Mouse (Mus musculus) liver, adult 2 months (tissue): ENCODE results near the gene Ndufa7. TPM values are rescaled to one million over a fixed set of nuclear protein-coding genes. Genes with fewer than 3 reads are reported as not detected.
"Not testable (repeated sequence)": the region's sequence is repeated elsewhere in the genome, so short reads cannot be mapped to it uniquely, and the experiment has no call there.

Experiments
- DNase-seq: peaks from one replicate; pipeline ENCODE4 v3.0.0-alpha.2; 2011; ENCODE audit warnings: low read depth, low spot score; ENCODE audit errors: extremely low read depth
- H3K27ac ChIP-seq: fragments of 200-500 bp; replicated peaks from 2 replicates; pipeline ENCODE4 v1.5.1; 2012; ENCODE audit warnings: low read depth, mild to moderate bottlenecking, control low read depth, inconsistent platforms, low read length; ENCODE audit not compliant: insufficient read depth
- H3K27me3 ChIP-seq: fragments of 200-500 bp; 2 replicates; pipeline ENCODE4 v1.6.1; 2012; ENCODE audit warnings: mild to moderate bottlenecking, moderate library complexity, low read length, inconsistent platforms; ENCODE audit not compliant: control insufficient read depth, insufficient read depth
- H3K36me3 ChIP-seq: fragments of 200-500 bp; 2 replicates; pipeline ENCODE4 v1.6.1; 2012; ENCODE audit warnings: low read length, inconsistent platforms; ENCODE audit not compliant: control insufficient read depth, insufficient read depth
- H3K4me1 ChIP-seq: fragments of 200-500 bp; 2 replicates; pipeline ENCODE4 v1.6.1; 2011; ENCODE audit warnings: low read length; ENCODE audit not compliant: control insufficient read depth, insufficient read depth
- H3K4me3 ChIP-seq: fragments of 200-500 bp; 2 replicates; pipeline ENCODE4 v1.5.1; 2011; ENCODE audit warnings: low read depth, mild to moderate bottlenecking, control low read depth, low read length, moderate library complexity; ENCODE audit not compliant: insufficient read depth
- H3K79me2 ChIP-seq: fragments of 200-500 bp; 2 replicates; pipeline ENCODE4 v1.6.1; 2012; ENCODE audit warnings: inconsistent platforms, mild to moderate bottlenecking, low read length, moderate library complexity; ENCODE audit not compliant: control insufficient read depth, insufficient read depth
- H3K9ac ChIP-seq: fragments of 200-500 bp; 2 replicates; pipeline ENCODE4 v1.6.1; 2012; ENCODE audit warnings: low read depth, mild to moderate bottlenecking, control low read depth, inconsistent platforms, low read length
- CTCF ChIP-seq: fragments of 200-500 bp; IDR thresholded peaks from 2 replicates; pipeline ENCODE4 v1.5.1; 2011; ENCODE audit warnings: low read depth, low read length, control low read depth
- POLR2A ChIP-seq: fragments of 200-500 bp; IDR thresholded peaks from 2 replicates; pipeline ENCODE4 v1.6.1; 2011; ENCODE audit warnings: low read length, control low read depth; ENCODE audit not compliant: insufficient read depth; ENCODE audit errors: extremely low read depth
- WGBS: fragments of 180-500 bp; shearing (Covaris S2); methylation state at CpG from one replicate; pipeline ENCODE4 v1.1.7; 2018; 5-methylcytosine and 5-hydroxymethylcytosine counted together
- polyA plus RNA-seq: library from polyadenylated mRNA; depleted of rRNA; stranded (reverse); fragments of >200 nt; gene quantifications from 2 replicates; pipeline ENCODE4 v1.2.3, GENCODE M21; 2012
- total RNA-seq: library from RNA; depleted of rRNA; stranded (reverse); fragments of >200 nt; gene quantifications from 2 replicates; pipeline ENCODE4 v1.2.3, GENCODE M21; 2014

Gene Ndufa7
- total and polyA plus RNA-seq, 2 experiments = 214 to 372 TPM

DNA sequence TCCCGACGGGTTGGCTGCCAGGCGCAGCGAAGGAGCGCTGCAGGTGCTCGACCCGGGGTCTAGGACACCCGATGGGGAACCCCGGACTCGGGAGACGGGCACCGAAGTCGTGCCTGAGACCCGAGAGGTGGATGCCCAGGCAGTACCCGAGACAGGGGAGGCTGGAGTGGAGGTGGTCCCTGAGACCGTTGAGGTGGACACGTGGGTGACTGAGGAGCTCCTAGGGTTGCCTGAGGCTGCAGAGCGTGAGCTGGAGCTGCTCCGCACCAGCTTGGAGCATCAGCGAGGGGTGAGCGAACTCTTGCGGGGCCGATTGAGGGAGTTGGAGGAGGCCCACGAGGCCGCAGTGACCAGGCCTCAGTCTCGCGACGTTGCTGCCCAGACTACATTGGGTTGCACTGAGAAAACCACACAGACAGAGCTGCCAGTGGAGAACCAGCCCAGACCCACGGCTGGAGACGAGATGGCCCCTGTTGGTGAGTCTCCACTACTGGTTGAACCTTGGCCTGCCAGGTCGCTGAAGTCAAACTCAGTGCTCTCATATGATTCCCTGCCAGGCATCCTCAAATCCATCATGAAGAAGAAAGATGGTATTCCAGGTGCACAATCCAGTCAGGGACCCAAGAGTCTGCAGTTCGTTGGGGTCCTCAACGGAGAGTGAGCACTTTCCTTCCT lies 6.3 kb upstream of the Ndufa7 start:
- no peaks in the 10 kb centered on the region for H3K27me3 ChIP-seq
- no peak for DNase-seq
- H3K27ac ChIP-seq = 0 out of 2 replicates have a peak overlapping the region, but pooled peaks have one; percentile 7
- H3K79me2 ChIP-seq = no peaks in the 10 kb centered on the region
- H3K36me3 ChIP-seq = peaks cover 20% of the 10 kb centered on the region
- peak overlapping the region; percentile 66 for H3K9ac ChIP-seq
- 24% methylated on average over 33 of the region's 33 CpGs for WGBS
- H3K4me1 ChIP-seq = peaks cover 8% of the 10 kb centered on the region
- TF ChIP-seq POLR2A (no peak), CTCF (no peak)
- peak overlapping the region; percentile 51; the same call in 1 of the 2 replicates for H3K4me3 ChIP-seq

DNA sequence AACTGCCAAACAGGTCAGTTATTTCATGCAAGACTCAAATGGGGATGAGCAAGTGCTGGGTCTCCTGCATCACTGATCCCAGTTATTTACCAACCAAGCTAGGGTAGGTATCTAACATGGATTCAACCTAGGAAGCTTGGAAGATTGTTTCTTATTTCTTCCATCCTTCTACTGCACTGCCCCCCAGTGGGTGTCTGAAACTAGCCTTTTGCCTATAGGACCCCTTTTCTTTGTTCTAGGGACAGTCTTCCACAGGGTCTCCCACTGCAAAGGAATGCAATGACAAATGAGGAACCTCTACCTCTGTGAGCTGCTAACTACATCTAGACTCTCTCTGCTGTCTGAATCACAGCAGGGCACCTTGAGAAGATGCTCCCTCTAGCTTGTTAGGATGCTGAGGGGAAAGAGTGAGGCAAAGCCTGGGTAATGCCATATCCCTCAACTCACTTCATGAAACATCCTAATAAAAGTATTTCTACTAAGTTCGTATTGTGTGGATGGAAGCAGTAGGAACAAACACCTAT lies 1.9 kb upstream of the Ndufa7 start:
- H3K4me1 ChIP-seq = peaks cover 20% of the 10 kb centered on the region
- TF ChIP-seq POLR2A (no peak), CTCF (no peak)
- H3K36me3 ChIP-seq = peaks cover 20% of the 10 kb centered on the region
- H3K4me3 ChIP-seq = no peak overlapping the region
- peaks cover 3% of the 10 kb centered on the region; the same call in 1 of the 2 replicates for H3K79me2 ChIP-seq
- H3K27ac ChIP-seq = no peak overlapping the region
- no peak overlapping the region for H3K9ac ChIP-seq
- WGBS = 73% methylated on average over 1 of the region's 1 CpGs
- no peaks in the 10 kb centered on the region for H3K27me3 ChIP-seq
- DNase-seq = no peak

DNA sequence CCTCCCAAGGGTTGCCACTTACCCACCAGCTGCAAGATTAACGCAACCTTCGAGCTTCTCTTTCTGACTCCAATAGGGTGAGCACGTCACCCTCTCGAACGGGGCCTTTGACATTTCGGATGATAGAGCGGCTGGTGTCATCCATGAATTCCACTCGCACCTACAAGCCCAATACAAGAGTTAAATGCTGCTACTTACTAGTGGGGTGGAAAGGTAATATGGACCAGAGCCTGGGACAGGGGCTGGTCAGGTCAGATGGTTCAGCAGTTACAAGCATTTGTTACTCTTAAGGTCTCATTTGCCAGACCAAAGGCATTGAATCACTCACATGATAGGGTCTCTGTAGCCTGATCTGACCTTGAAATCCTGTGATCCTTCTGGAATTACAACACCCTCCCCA lies 1.2 kb upstream of the Ndufa7 start:
- DNase-seq, H3K79me2 ChIP-seq, H3K27ac ChIP-seq, H3K4me3 ChIP-seq, H3K27me3 ChIP-seq: not testable (repeated sequence)
- 72% methylated on average over 8 of the region's 8 CpGs for WGBS
- Histone ChIP-seq H3K36me3 (peaks cover 20% of the 10 kb centered on the region), H3K9ac (peak overlapping the region; percentile 64; the same call in 1 of the 2 replicates), H3K4me1 (peaks cover 22% of the 10 kb centered on the region)

DNA sequence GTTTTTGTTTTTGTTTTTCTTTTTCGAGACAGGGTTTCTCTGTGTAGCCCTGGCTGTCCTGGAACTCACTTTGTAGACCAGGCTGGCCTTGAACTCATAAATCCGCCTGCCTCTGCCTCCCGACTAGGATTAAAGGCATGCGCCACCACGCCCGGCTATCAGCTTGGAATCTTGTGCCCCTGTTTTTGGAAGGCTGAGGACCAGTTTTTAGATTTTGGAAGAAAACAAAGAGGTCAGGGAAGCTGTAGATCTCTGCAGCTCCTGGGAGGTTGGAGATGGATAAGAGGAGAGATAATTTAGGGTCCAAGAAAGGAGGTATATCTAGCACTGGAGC lies 592 bp downstream of the Ndufa7 start:
- H3K79me2 ChIP-seq, H3K27me3 ChIP-seq, DNase-seq: not testable (repeated sequence)
- Histone ChIP-seq H3K4me3 (peak overlapping the region; percentile 70), H3K36me3 (peaks cover 25% of the 10 kb centered on the region), H3K4me1 (peaks cover 25% of the 10 kb centered on the region), H3K27ac (peak overlapping the region; percentile 86), H3K9ac (peak overlapping the region; percentile 80)
- 2% methylated on average over 6 of the region's 6 CpGs for WGBS

DNA sequence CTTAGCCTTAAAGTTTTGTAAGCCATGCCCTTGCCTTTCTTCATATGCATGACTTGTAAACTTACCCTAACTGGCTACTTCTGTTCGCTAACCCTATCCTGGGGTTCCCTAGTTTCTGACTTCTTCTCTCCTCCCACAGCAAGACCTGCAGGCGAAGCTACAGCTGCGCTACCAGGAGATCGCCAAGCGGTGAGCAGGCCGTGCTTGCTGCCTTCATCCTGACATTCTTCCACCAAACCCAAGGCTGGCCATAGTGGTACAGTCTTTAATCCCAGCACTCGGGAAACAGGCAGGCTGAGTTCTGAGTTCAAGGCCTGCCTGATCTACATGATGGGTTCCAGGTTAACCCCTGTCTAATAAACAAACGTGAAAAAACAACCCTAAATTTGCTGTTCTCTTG lies 1.1 kb downstream of the Ndufa7 start:
- 71% methylated on average over 8 of the region's 8 CpGs for WGBS
- Histone ChIP-seq H3K9ac (no peak overlapping the region), H3K27me3 (no peaks in the 10 kb centered on the region), H3K27ac (no peak overlapping the region; the same call in 1 of the 2 replicates), H3K36me3 (peaks cover 30% of the 10 kb centered on the region), H3K4me1 (peaks cover 25% of the 10 kb centered on the region), H3K79me2 (peaks cover 9% of the 10 kb centered on the region; the same call in 1 of the 2 replicates), H3K4me3 (no peak overlapping the region)
- TF ChIP-seq POLR2A = no peak
- no peak for TF ChIP-seq CTCF
- DNase-seq = no peak

DNA sequence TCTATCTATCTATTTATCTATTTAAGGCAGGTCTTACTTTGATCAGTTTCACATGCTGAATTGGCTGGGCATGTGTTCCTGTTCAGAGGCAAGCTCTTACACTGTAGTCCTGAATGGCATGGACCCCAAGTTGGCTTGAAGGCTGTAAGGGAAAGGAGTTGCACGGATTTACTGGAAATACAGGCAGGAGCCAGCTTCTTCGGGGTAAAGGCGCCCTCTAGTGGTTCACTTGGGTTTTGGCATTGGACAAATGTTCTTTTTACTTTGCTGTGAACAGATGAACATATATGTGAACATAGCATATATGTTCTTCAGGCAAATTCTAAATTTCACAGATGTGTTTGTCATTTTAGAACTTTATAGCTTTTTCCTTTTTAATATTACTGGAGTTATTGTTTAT lies 2.5 kb downstream of the Ndufa7 start:
- Histone ChIP-seq H3K9ac (no peak overlapping the region), H3K27ac (no peak overlapping the region), H3K4me3 (no peak overlapping the region), H3K4me1 (peaks cover 25% of the 10 kb centered on the region), H3K79me2 (peaks cover 9% of the 10 kb centered on the region; the same call in 1 of the 2 replicates), H3K27me3 (no peaks in the 10 kb centered on the region), H3K36me3 (peaks cover 31% of the 10 kb centered on the region)
- peak; percentile 72 for DNase-seq
- TF ChIP-seq POLR2A (no peak), CTCF (peak; percentile 71)
- 0% methylated on average over 3 of the region's 3 CpGs for WGBS
